Mouse (Mus musculus) stomach, postnatal 0 days (tissue): ENCODE measurements around the gene Inpp5e. TPM values are rescaled to one million over a fixed set of nuclear protein-coding genes. Genes with fewer than 3 reads are reported as not detected.
A peak's percentile ranks its signal among the peaks of the same experiment; 100 is the strongest.

ENCODE experiments used
- ATAC-seq: fragments of 200-750 bp; cut with Nextera tagmentation; 2 replicates; pipeline ENCODE4 v1.8.0; 2017; ENCODE audit not compliant: low FRiP score, low TSS enrichment
- DNase-seq: peaks from one replicate; pipeline ENCODE4 v3.0.0-alpha.2; 2016; ENCODE audit warnings: low spot score
- H3K27ac ChIP-seq: fragments of 300-500 bp; sonication (generic); replicated peaks from 2 replicates; pipeline ENCODE4 v1.5.1; 2014; ENCODE audit warnings: mild to moderate bottlenecking, control low read depth
- H3K27me3 ChIP-seq: fragments of 300-500 bp; sonication (generic); 2 replicates; pipeline ENCODE4 v1.6.1; 2014; ENCODE audit warnings: low read length; ENCODE audit not compliant: control insufficient read depth, insufficient read depth
- H3K36me3 ChIP-seq: fragments of 300-500 bp; sonication (generic); 2 replicates; pipeline ENCODE4 v1.6.1; 2014; ENCODE audit warnings: low read length, mixed read lengths; ENCODE audit not compliant: control insufficient read depth, insufficient read depth
- H3K4me1 ChIP-seq: fragments of 300-500 bp; sonication (generic); replicated peaks from 2 replicates; pipeline ENCODE4 v1.6.1; 2014; ENCODE audit warnings: antibody characterized with exemption; ENCODE audit not compliant: control insufficient read depth, insufficient read depth
- H3K4me2 ChIP-seq: fragments of 300-500 bp; sonication (generic); replicated peaks from 2 replicates; pipeline ENCODE4 v1.6.1; 2014; ENCODE audit warnings: low read depth, mild to moderate bottlenecking, control low read depth, moderate library complexity
- H3K4me3 ChIP-seq: fragments of 300-500 bp; sonication (generic); 2 replicates; pipeline ENCODE4 v1.5.1; 2014; ENCODE audit warnings: low read depth, low read length, control low read depth
- H3K9ac ChIP-seq: fragments of 300-500 bp; sonication (generic); 2 replicates; pipeline ENCODE4 v1.6.1; 2014; ENCODE audit warnings: mild to moderate bottlenecking, low read length, control low read depth, mixed read lengths
- H3K9me3 ChIP-seq: fragments of 300-500 bp; sonication (generic); 2 replicates; pipeline ENCODE4 v1.6.1; 2016; ENCODE audit warnings: low read length; ENCODE audit not compliant: control insufficient read depth
- CTCF ChIP-seq: IDR thresholded peaks from 2 replicates; pipeline ENCODE4 v1.5.1; 2016; ENCODE audit warnings: antibody characterized with exemption, low read depth, mild to moderate bottlenecking, moderate library complexity
- EP300 ChIP-seq: optimal IDR thresholded peaks from 2 replicates; pipeline ENCODE3; 2016; ENCODE audit warnings: antibody characterized with exemption
- WGBS: fragments of 180-500 bp; shearing (Covaris S2); extraction: QIAGEN DNeasy Blood & Tissue Kit; methylation state at CpG from one replicate; pipeline ENCODE4 v1.1.7; 2014; 5-methylcytosine and 5-hydroxymethylcytosine counted together
- polyA plus RNA-seq: library from polyadenylated mRNA; unstranded; fragments of >200 nt; fragmentation: Nextera tagmentation; extraction: Ambion mirVana; gene quantifications from 2 replicates; pipeline ENCODE4 v1.2.1, GENCODE M21; 2015

Inpp5e gene
- polyA plus RNA-seq, 1 experiment from 2014 or later, result 6.3 TPM

DNA sequence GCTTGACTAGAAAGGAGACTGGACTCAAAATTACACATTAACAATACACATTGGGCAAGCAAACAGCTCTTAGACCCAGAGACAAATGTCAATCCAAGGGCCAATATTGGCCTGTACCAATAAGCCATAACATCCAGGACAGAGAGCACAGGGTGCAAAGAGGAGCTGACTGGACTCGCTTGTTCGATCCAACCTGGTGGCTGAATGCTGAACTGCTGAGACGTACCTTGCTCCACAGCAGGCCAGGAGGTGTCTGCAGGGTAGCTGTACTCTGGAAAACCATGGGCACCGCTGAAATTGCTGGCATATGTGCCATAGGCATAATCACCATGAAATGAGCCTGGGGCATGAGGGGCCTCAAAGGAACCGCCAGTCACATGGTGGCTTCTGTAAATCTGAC lies 20.8 kb upstream of the Inpp5e start:
- no peaks in the 10 kb centered on the region for H3K4me1 ChIP-seq
- WGBS, result 94% methylated on average over 5 of the region's 5 CpGs
- ATAC-seq (no peak), DNase-seq (no peak)
- no peak overlapping the region for H3K27ac ChIP-seq
- no peaks in the 10 kb centered on the region for H3K9me3 ChIP-seq
- H3K4me3 ChIP-seq, result no peak overlapping the region
- no peaks in the 10 kb centered on the region for H3K27me3 ChIP-seq
- H3K9ac ChIP-seq, result no peak overlapping the region
- no peak overlapping the region for H3K4me2 ChIP-seq
- H3K36me3 ChIP-seq, result peaks cover 43% of the 10 kb centered on the region
- peak; percentile 12; the same call in 1 of the 2 replicates for TF ChIP-seq CTCF
- TF ChIP-seq EP300, result no peak

- DNase-seq, result no peak
- WGBS, result 96% methylated on average over 2 of the region's 2 CpGs
Observed at GRCm38 (mm10) chr2:26424541-26424940, 15.5 kb upstream of the Inpp5e start.

GRCm38 (mm10) chr2:26423086-26423485 lies 14.1 kb upstream of the Inpp5e start:
- H3K4me2 ChIP-seq, result no peak overlapping the region
- TF ChIP-seq CTCF (no peak), EP300 (no peak)
- no peak overlapping the region for H3K4me3 ChIP-seq
- no peak overlapping the region for H3K27ac ChIP-seq
- no peaks in the 10 kb centered on the region for H3K4me1 ChIP-seq
- no peaks in the 10 kb centered on the region for H3K27me3 ChIP-seq
- ATAC-seq, result peak; percentile 41; the same call in 1 of the 2 replicates
- H3K9ac ChIP-seq, result no peak overlapping the region
- WGBS, result 83% methylated on average over 1 of the region's 1 CpGs
- DNase-seq, result no peak
- peaks cover 50% of the 10 kb centered on the region for H3K36me3 ChIP-seq
- no peaks in the 10 kb centered on the region for H3K9me3 ChIP-seq

More at GRCm38 (mm10) chr2:26424541-26424940, 15.5 kb upstream of the Inpp5e start:
- no peak for ATAC-seq
- peaks cover 63% of the 10 kb centered on the region for H3K36me3 ChIP-seq
- H3K4me1 ChIP-seq, result no peaks in the 10 kb centered on the region
- TF ChIP-seq EP300, result no peak
- TF ChIP-seq CTCF, result no peak
- H3K4me3 ChIP-seq, result no peak overlapping the region
- H3K4me2 ChIP-seq, result no peak overlapping the region
- no peak overlapping the region for H3K9ac ChIP-seq
- H3K9me3 ChIP-seq, result no peaks in the 10 kb centered on the region
- no peaks in the 10 kb centered on the region for H3K27me3 ChIP-seq
- H3K27ac ChIP-seq, result no peak overlapping the region

DNA sequence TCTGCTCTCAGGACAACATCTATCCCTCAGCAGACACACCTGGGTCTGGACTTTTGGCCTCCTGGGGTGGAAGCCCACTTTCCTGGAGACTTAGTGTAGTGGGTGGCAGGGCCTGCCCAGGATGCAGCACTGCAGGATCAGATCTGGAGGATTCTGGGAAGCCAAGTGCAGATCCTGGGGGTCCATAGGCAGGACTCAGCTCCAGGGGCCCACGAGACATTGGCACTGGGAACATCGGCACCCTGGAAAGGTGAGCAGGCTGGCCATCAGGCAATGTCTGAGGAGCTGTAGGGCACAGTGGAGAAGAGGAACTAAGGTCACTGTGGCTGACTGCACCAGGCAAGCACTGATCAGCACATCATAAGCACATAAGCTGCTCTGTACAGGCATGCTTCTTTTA lies 13.0 kb upstream of the Inpp5e start:
- no peaks in the 10 kb centered on the region for H3K9me3 ChIP-seq
- DNase-seq, result no peak
- H3K4me3 ChIP-seq, result no peak overlapping the region
- ATAC-seq, result no peak
- H3K36me3 ChIP-seq, result peaks cover 51% of the 10 kb centered on the region
- no peak for TF ChIP-seq CTCF
- no peak for TF ChIP-seq EP300
- no peaks in the 10 kb centered on the region for H3K4me1 ChIP-seq
- H3K9ac ChIP-seq, result no peak overlapping the region
- no peaks in the 10 kb centered on the region for H3K27me3 ChIP-seq
- H3K27ac ChIP-seq, result no peak overlapping the region
- 94% methylated on average over 2 of the region's 2 CpGs for WGBS
- H3K4me2 ChIP-seq, result no peak overlapping the region

- H3K4me1 ChIP-seq, result no peaks in the 10 kb centered on the region
- H3K9me3 ChIP-seq, result no peaks in the 10 kb centered on the region
- ATAC-seq, result no peak
- no peak overlapping the region for H3K4me2 ChIP-seq
- no peak for TF ChIP-seq CTCF
- TF ChIP-seq EP300, result no peak
- H3K27me3 ChIP-seq, result no peaks in the 10 kb centered on the region
- 70% methylated on average over 1 of the region's 1 CpGs for WGBS
- no peak overlapping the region for H3K9ac ChIP-seq
- no peak overlapping the region for H3K4me3 ChIP-seq
- no peak for DNase-seq
- peaks cover 52% of the 10 kb centered on the region for H3K36me3 ChIP-seq
- H3K27ac ChIP-seq, result no peak overlapping the region
Observed at GRCm38 (mm10) chr2:26418120-26418519, 9.1 kb upstream of the Inpp5e start.

- H3K9me3 ChIP-seq, result no peaks in the 10 kb centered on the region
- no peaks in the 10 kb centered on the region for H3K27me3 ChIP-seq
- peaks cover 44% of the 10 kb centered on the region for H3K36me3 ChIP-seq
- H3K4me1 ChIP-seq, result no peaks in the 10 kb centered on the region
- no peak overlapping the region for H3K4me3 ChIP-seq
- no peak overlapping the region for H3K4me2 ChIP-seq
- TF ChIP-seq EP300, result no peak
- TF ChIP-seq CTCF, result no peak
- H3K9ac ChIP-seq, result no peak overlapping the region
- no peak overlapping the region for H3K27ac ChIP-seq
- ATAC-seq (no peak), DNase-seq (no peak)
Observed at GRCm38 (mm10) chr2:26417066-26417465, 8.1 kb upstream of the Inpp5e start.
